Mouse (Mus musculus): ENCODE data around the gene Stpg3. TPM values are rescaled to one million over a fixed set of nuclear protein-coding genes. Genes with fewer than 3 reads are reported as not detected.
A peak's percentile ranks its signal among the peaks of the same experiment; 100 is the strongest.

Stpg3 gene
- polyA plus RNA-seq, 1 experiment = not detected

GRCm38 (mm10) chr2:25171101-25171768 is 43.2 kb downstream of the Stpg3 start:
- Histone ChIP-seq H3K27ac (ENCODE audit: insufficient read depth, low read length) (no peak overlapping the region), H3K4me3 (ENCODE audit: insufficient read depth, low read length) (no peak overlapping the region), H3K4me1 (ENCODE audit: control insufficient read depth, insufficient read depth, low read length) (no peaks in the 10 kb centered on the region)
- TF ChIP-seq CTCF (IDR thresholded peaks at IDR 0.05; ENCODE audit: extremely low read depth, insufficient read depth, low read length) (no peak), POLR2A (IDR thresholded peaks at IDR 0.05; ENCODE audit: extremely low read depth, insufficient read depth, low read length) (no peak)

GRCm38 (mm10) chr2:25170326-25171100 is 43.9 kb downstream of the Stpg3 start:
- TF ChIP-seq POLR2A (IDR thresholded peaks at IDR 0.05; ENCODE audit: extremely low read depth, insufficient read depth, low read length) = no peak
- no peak for TF ChIP-seq CTCF (IDR thresholded peaks at IDR 0.05; ENCODE audit: extremely low read depth, insufficient read depth, low read length)
- no peak overlapping the region for H3K4me3 ChIP-seq (ENCODE audit: insufficient read depth, low read length)
- no peaks in the 10 kb centered on the region for H3K4me1 ChIP-seq (ENCODE audit: control insufficient read depth, insufficient read depth, low read length)
- no peak overlapping the region for H3K27ac ChIP-seq (ENCODE audit: insufficient read depth, low read length)

- no peak for TF ChIP-seq CTCF (IDR thresholded peaks at IDR 0.05; ENCODE audit: extremely low read depth, insufficient read depth, low read length)
- no peak for TF ChIP-seq POLR2A (IDR thresholded peaks at IDR 0.05; ENCODE audit: extremely low read depth, insufficient read depth, low read length)
These were observed 44.7 kb downstream of the Stpg3 start for GRCm38 (mm10) chr2:25169778-25170177.

GRCm38 (mm10) chr2:25168665-25168978 is 45.8 kb downstream of the Stpg3 start:
- no peaks in the 10 kb centered on the region for H3K4me1 ChIP-seq (ENCODE audit: control insufficient read depth, insufficient read depth, low read length)
- TF ChIP-seq POLR2A (IDR thresholded peaks at IDR 0.05; ENCODE audit: extremely low read depth, insufficient read depth, low read length) = no peak
- no peak for TF ChIP-seq CTCF (IDR thresholded peaks at IDR 0.05; ENCODE audit: extremely low read depth, insufficient read depth, low read length)
- H3K4me3 ChIP-seq (ENCODE audit: insufficient read depth, low read length) = no peak overlapping the region; the same call in 1 of the 2 replicates
- no peak overlapping the region for H3K27ac ChIP-seq (ENCODE audit: insufficient read depth, low read length)

More at GRCm38 (mm10) chr2:25169778-25170177, 44.7 kb downstream of the Stpg3 start:
- no peak overlapping the region for H3K4me3 ChIP-seq (ENCODE audit: insufficient read depth, low read length)
- H3K27ac ChIP-seq (ENCODE audit: insufficient read depth, low read length) = no peak overlapping the region
- no peaks in the 10 kb centered on the region for H3K4me1 ChIP-seq (ENCODE audit: control insufficient read depth, insufficient read depth, low read length)

- Histone ChIP-seq H3K4me3 (ENCODE audit: insufficient read depth, low read length) (peak overlapping the region; percentile 12; the same call in 1 of the 2 replicates), H3K4me1 (ENCODE audit: control insufficient read depth, insufficient read depth, low read length) (no peaks in the 10 kb centered on the region), H3K27ac (ENCODE audit: insufficient read depth, low read length) (no peak overlapping the region; the same call in 1 of the 2 replicates)
- 0 out of 2 replicates have a peak, but pooled peaks have one; percentile 6 for TF ChIP-seq POLR2A (IDR thresholded peaks at IDR 0.05; ENCODE audit: extremely low read depth, insufficient read depth, low read length)
- no peak for TF ChIP-seq CTCF (IDR thresholded peaks at IDR 0.05; ENCODE audit: extremely low read depth, insufficient read depth, low read length)
These were observed 46.3 kb downstream of the Stpg3 start for GRCm38 (mm10) chr2:25167919-25168664.

- Histone ChIP-seq H3K4me3 (ENCODE audit: insufficient read depth, low read length) (peak overlapping the region; percentile 12; the same call in 1 of the 2 replicates), H3K4me1 (ENCODE audit: control insufficient read depth, insufficient read depth, low read length) (no peaks in the 10 kb centered on the region), H3K27ac (ENCODE audit: insufficient read depth, low read length) (no peak overlapping the region; the same call in 1 of the 2 replicates)
- no peak for TF ChIP-seq POLR2A (IDR thresholded peaks at IDR 0.05; ENCODE audit: extremely low read depth, insufficient read depth, low read length)
- TF ChIP-seq CTCF (IDR thresholded peaks at IDR 0.05; ENCODE audit: extremely low read depth, insufficient read depth, low read length) = no peak
These were observed 47.0 kb downstream of the Stpg3 start for GRCm38 (mm10) chr2:25167481-25167880.

Other genes with a start within 250 kb of the Stpg3 start
- 137 TPM in 2 replicates for gene Mrpl41, start 239.5 kb downstream of the Stpg3 start, polyA plus RNA-seq (2012; rRNA removed)
- 20.1 and 22.5 TPM in 2 replicates for gene Pnpla7, start 238.6 kb downstream of the Stpg3 start, polyA plus RNA-seq (2012; rRNA removed)
- gene Nsmf, start 160.3 kb downstream of the Stpg3 start, polyA plus RNA-seq (2012; rRNA removed) = 724 and 838 TPM in 2 replicates
- not detected in 2 replicates for gene Entpd8, start 134.3 kb downstream of the Stpg3 start, polyA plus RNA-seq (2012; rRNA removed)
- gene Noxa1, start 119.5 kb downstream of the Stpg3 start, polyA plus RNA-seq (2012; rRNA removed) = not detected in 2 replicates
- 22.1 and 24.2 TPM in 2 replicates for gene Nrarp, start 33.9 kb downstream of the Stpg3 start, polyA plus RNA-seq (2012; rRNA removed)
- gene Tor4a, start 17.8 kb downstream of the Stpg3 start, polyA plus RNA-seq (2012; rRNA removed) = 2.5 TPM in 2 replicates
- 52.0 and 57.5 TPM in 2 replicates for gene Nelfb, start 3.1 kb downstream of the Stpg3 start, polyA plus RNA-seq (2012; rRNA removed)
- 0.19 and 0.21 TPM in 2 replicates for gene Fam166a, start 4.1 kb upstream of the Stpg3 start, polyA plus RNA-seq (2012; rRNA removed)
- gene Tubb4b, start 10.1 kb upstream of the Stpg3 start, polyA plus RNA-seq (2012; rRNA removed) = 527 and 537 TPM in 2 replicates
- 0.26 and 0.44 TPM in 2 replicates for gene Slc34a3, start 19.7 kb upstream of the Stpg3 start, polyA plus RNA-seq (2012; rRNA removed)
- not detected in 2 replicates for gene Rnf224, start 22.1 kb upstream of the Stpg3 start, polyA plus RNA-seq (2012; rRNA removed)
- gene Rnf208, start 27.6 kb upstream of the Stpg3 start, polyA plus RNA-seq (2012; rRNA removed) = 314 and 325 TPM in 2 replicates
- 0.21 and 0.57 TPM in 2 replicates for gene Cysrt1, start 27.8 kb upstream of the Stpg3 start, polyA plus RNA-seq (2012; rRNA removed)
- 14.0 and 15.5 TPM in 2 replicates for gene AL732309.1, start 32.2 kb upstream of the Stpg3 start, polyA plus RNA-seq (2012; rRNA removed)
- 33.8 and 36.0 TPM in 2 replicates for gene Tmem203, start 40.8 kb upstream of the Stpg3 start, polyA plus RNA-seq (2012; rRNA removed)
- gene Tprn, start 48.0 kb upstream of the Stpg3 start, polyA plus RNA-seq (2012; rRNA removed) = 14.0 and 22.0 TPM in 2 replicates
- gene Ssna1, start 57.8 kb upstream of the Stpg3 start, polyA plus RNA-seq (2012; rRNA removed) = 87.9 and 93.2 TPM in 2 replicates
- gene Anapc2, start 57.8 kb upstream of the Stpg3 start, polyA plus RNA-seq (2012; rRNA removed) = 75.7 and 76.5 TPM in 2 replicates
- gene Tmem210, start 73.5 kb upstream of the Stpg3 start, polyA plus RNA-seq (2012; rRNA removed) = not detected in 2 replicates
- gene Lrrc26, start 75.3 kb upstream of the Stpg3 start, polyA plus RNA-seq (2012; rRNA removed) = not detected in 2 replicates
- 336 and 340 TPM in 2 replicates for gene Grin1, start 104.5 kb upstream of the Stpg3 start, polyA plus RNA-seq (2012; rRNA removed)
- gene Man1b1, start 117.7 kb upstream of the Stpg3 start, polyA plus RNA-seq (2012; rRNA removed) = 27.0 and 28.4 TPM in 2 replicates
- 59.8 and 69.1 TPM in 2 replicates for gene Dpp7, start 141.7 kb upstream of the Stpg3 start, polyA plus RNA-seq (2012; rRNA removed)
- 16.6 and 20.4 TPM in 2 replicates for gene Uap1l1, start 151.0 kb upstream of the Stpg3 start, polyA plus RNA-seq (2012; rRNA removed)
- gene Sapcd2, start 157.7 kb upstream of the Stpg3 start, polyA plus RNA-seq (2012; rRNA removed) = 4.0 and 4.4 TPM in 2 replicates
- gene Entpd2, start 181.2 kb upstream of the Stpg3 start, polyA plus RNA-seq (2012; rRNA removed) = 15.8 and 19.0 TPM in 2 replicates
- 435 and 468 TPM in 2 replicates for gene Npdc1, start 184.7 kb upstream of the Stpg3 start, polyA plus RNA-seq (2012; rRNA removed)
- 0.38 and 0.48 TPM in 2 replicates for gene Fut7, start 208.6 kb upstream of the Stpg3 start, polyA plus RNA-seq (2012; rRNA removed)
- 105 and 109 TPM in 2 replicates for gene Abca2, start 214.1 kb upstream of the Stpg3 start, polyA plus RNA-seq (2012; rRNA removed)
- 0.72 and 0.79 TPM in 2 replicates for gene Clic3, start 242.2 kb upstream of the Stpg3 start, polyA plus RNA-seq (2012; rRNA removed)
- 137 TPM in 2 replicates for gene Paxx, start 246.5 kb upstream of the Stpg3 start, polyA plus RNA-seq (2012; rRNA removed)

All from cortical plate, adult 2 months (tissue).